Comparison of ENCODE assay signal across 8 mouse cellular contexts in the genomic region with DNA sequence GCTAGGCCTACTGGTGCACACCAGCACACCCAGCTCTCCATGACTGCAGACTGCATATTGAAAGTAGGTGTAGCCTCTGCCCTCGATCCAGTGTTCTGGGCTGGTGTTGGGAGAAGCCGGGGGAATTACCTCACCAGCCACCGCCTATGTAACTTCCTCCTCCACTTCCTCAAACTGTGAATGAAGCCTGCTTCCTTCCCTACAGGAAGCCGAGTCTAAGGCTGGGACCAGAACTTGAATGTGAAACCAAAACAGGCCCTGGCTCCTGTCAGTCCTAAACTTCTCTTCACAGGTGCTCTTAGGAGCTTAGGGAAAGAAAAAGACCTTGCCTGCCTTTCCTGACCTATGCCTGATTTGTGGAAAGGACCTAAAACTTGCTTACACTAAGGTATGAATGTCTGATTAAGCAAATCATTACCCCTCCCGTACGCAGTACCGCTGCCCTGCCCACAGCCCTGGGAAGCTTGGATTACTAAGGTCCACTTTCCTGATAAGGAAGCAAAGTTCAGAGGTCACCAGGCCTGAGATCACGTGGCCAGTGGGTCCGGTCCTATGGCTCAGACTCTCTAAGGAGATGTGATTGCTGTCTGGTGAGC. TPM values are rescaled to one million over a fixed set of nuclear protein-coding genes. Genes with fewer than 3 reads are reported as not detected.
DNase-seq lines count a peak whose midpoint lies in the region; ATAC-seq and TF ChIP-seq lines count a peak whose summit lies in the region.

No protein-coding gene starts in this region.

- no peak for DNase-seq in testis, postnatal 14 days (ENCODE audit: low spot score)
- DNase-seq in limb, embryonic 10.5 days (ENCODE audit: low spot score): no peak
- no peak for DNase-seq in embryo, embryonic 10 days (ENCODE audit: low spot score)
- DNase-seq in retina, embryonic 14.5 days (ENCODE audit: low spot score): no peak

- no peaks in the 10 kb centered on the region for H3K9me3 ChIP-seq in heart, embryonic 15.5 days (replicated peaks)
- H3K9me3 ChIP-seq in limb, embryonic 10.5 days (replicated peaks): no peaks in the 10 kb centered on the region
- no peaks in the 10 kb centered on the region for H3K9me3 ChIP-seq in forebrain, embryonic 15.5 days

- no peaks in the 10 kb centered on the region for H3K79me2 ChIP-seq in myocyte (ENCODE audit: control insufficient read depth, insufficient read depth)

- no peaks in the 10 kb centered on the region for H3K4me1 ChIP-seq in testis, adult 2 months (ENCODE audit: control insufficient read depth, insufficient read depth, low read length)
- H3K4me1 ChIP-seq in heart, embryonic 15.5 days (replicated peaks): peaks cover 12% of the 10 kb centered on the region
- no peaks in the 10 kb centered on the region for H3K4me1 ChIP-seq in limb, embryonic 10.5 days
- H3K4me1 ChIP-seq in forebrain, embryonic 15.5 days: 0 out of 2 replicates have a peak, but pooled peaks cover 8% of the 10 kb centered on the region

- no peak overlapping the region for H3K4me3 ChIP-seq in testis, adult 2 months (ENCODE audit: control insufficient read depth, low read depth, low read length)
- peak overlapping the region; percentile 20; the same call in 1 of the 2 replicates for H3K4me3 ChIP-seq in heart, embryonic 15.5 days
- no peak overlapping the region for H3K4me3 ChIP-seq in limb, embryonic 10.5 days
- no peak overlapping the region for H3K4me3 ChIP-seq in myocyte
- H3K4me3 ChIP-seq in forebrain, embryonic 15.5 days: no peak overlapping the region

- peak overlapping the region; percentile 42 for H3K4me2 ChIP-seq in heart, embryonic 15.5 days
- peak overlapping the region; percentile 39 for H3K4me2 ChIP-seq in myocyte (ENCODE audit: low read depth)
- H3K4me2 ChIP-seq in forebrain, embryonic 15.5 days (replicated peaks): no peak overlapping the region

- H3K27me3 ChIP-seq in testis, adult 2 months (ENCODE audit: control insufficient read depth, insufficient read depth, low read length): no peaks in the 10 kb centered on the region
- H3K27me3 ChIP-seq in heart, embryonic 15.5 days: no peaks in the 10 kb centered on the region
- H3K27me3 ChIP-seq in limb, embryonic 10.5 days (ENCODE audit: low read depth, poor library complexity, severe bottlenecking): no peaks in the 10 kb centered on the region
- no peaks in the 10 kb centered on the region for H3K27me3 ChIP-seq in myocyte (ENCODE audit: control insufficient read depth, insufficient read depth, insufficient read length)
- H3K27me3 ChIP-seq in forebrain, embryonic 15.5 days: no peaks in the 10 kb centered on the region

- no peak overlapping the region for H3K9ac ChIP-seq in heart, embryonic 15.5 days
- H3K9ac ChIP-seq in forebrain, embryonic 15.5 days (replicated peaks): no peak overlapping the region

- no peak for TF ChIP-seq POLR2A in testis, adult 2 months (IDR thresholded peaks at IDR 0.05; ENCODE audit: control insufficient read depth, low read depth, low read length)
- no peak for TF ChIP-seq POLR2A in myocyte (IDR thresholded peaks at IDR 0.05; ENCODE audit: insufficient read length, low read depth)

- WGBS in heart, embryonic 15.5 days: 43% methylated on average over 9 of the region's 9 CpGs
- 68% methylated on average over 9 of the region's 9 CpGs for WGBS in limb, embryonic 10.5 days
- WGBS in forebrain, embryonic 15.5 days: 78% methylated on average over 9 of the region's 9 CpGs

- no peak; the same call in 1 of the 2 replicates for ATAC-seq in heart, embryonic 15.5 days (replicated peaks; ENCODE audit: insufficient number of reproducible peaks, insufficient read depth, low FRiP score, low read depth)
- no peak for ATAC-seq in forebrain, embryonic 15.5 days (replicated peaks)

- TF ChIP-seq CTCF in testis, adult 2 months (IDR thresholded peaks at IDR 0.05; ENCODE audit: control insufficient read depth, insufficient read depth, insufficient replicate concordance, low read depth, low read length): no peak

- H3ac ChIP-seq in myocyte (ENCODE audit: control insufficient read depth, insufficient read length): no peak overlapping the region

- peak overlapping the region; percentile 63; the same call in 1 of the 2 replicates for H3K27ac ChIP-seq in testis, adult 2 months (ENCODE audit: control insufficient read depth, insufficient read depth, low read depth, low read length)
- peak overlapping the region; percentile 50 for H3K27ac ChIP-seq in heart, embryonic 15.5 days
- H3K27ac ChIP-seq in limb, embryonic 10.5 days: peak overlapping the region; percentile 50; the same call in 1 of the 2 replicates
- no peak overlapping the region for H3K27ac ChIP-seq in forebrain, embryonic 15.5 days (replicated peaks)

- H3K36me3 ChIP-seq in testis, adult 2 months (ENCODE audit: control insufficient read depth, insufficient read depth, low read length): no peaks in the 10 kb centered on the region
- no peaks in the 10 kb centered on the region for H3K36me3 ChIP-seq in heart, embryonic 15.5 days
- no peaks in the 10 kb centered on the region for H3K36me3 ChIP-seq in limb, embryonic 10.5 days
- no peaks in the 10 kb centered on the region for H3K36me3 ChIP-seq in myocyte (ENCODE audit: control insufficient read depth, insufficient read depth)
- no peaks in the 10 kb centered on the region for H3K36me3 ChIP-seq in forebrain, embryonic 15.5 days

TF ChIP-seq in myocyte, 11 proteins besides CTCF, POLR2A, EP300 and RAD21:
- TF ChIP-seq E2F4 (IDR thresholded peaks at IDR 0.05; ENCODE audit: insufficient read depth) (no peak), TCF12 (IDR thresholded peaks at IDR 0.05; ENCODE audit: insufficient read depth, poor library complexity, severe bottlenecking) (no peak), SRF (IDR thresholded peaks at IDR 0.05; ENCODE audit: control insufficient read depth, insufficient read length, low read depth) (no peak), TCF3 (IDR thresholded peaks at IDR 0.05; ENCODE audit: insufficient read length, low read depth) (no peak), POLR2AphosphoS2 (IDR thresholded peaks at IDR 0.05; ENCODE audit: insufficient read length, low read depth) (no peak), MYOG (IDR thresholded peaks at IDR 0.05; ENCODE audit: control insufficient read depth in 1 of 3, insufficient read depth in 1 of 3, insufficient read length in 2 of 3, low read depth in 2 of 3) (no peak), MYOD1 (IDR thresholded peaks at IDR 0.05; ENCODE audit: control insufficient read depth in 1 of 3, insufficient read length in 2 of 3, low read depth in 2 of 3) (no peak), CEBPB (IDR thresholded peaks at IDR 0.05; ENCODE audit: insufficient read depth, poor library complexity, severe bottlenecking) (no peak), USF1 (IDR thresholded peaks at IDR 0.05; ENCODE audit: low read depth) (no peak), MAX (IDR thresholded peaks at IDR 0.05; ENCODE audit: low read depth) (no peak), REST (IDR thresholded peaks at IDR 0.05; ENCODE audit: insufficient read depth, insufficient read length) (no peak)

RNA-seq across cellular contexts. Expression of gene Smpdl3b, which starts 9.3 kb away (rescaled TPM):
- 2.8 and 3.7 TPM in 2 replicates for polyA plus RNA-seq in testis, adult 2 months (2012; rRNA removed)
- 3.5 and 4.4 TPM in 2 replicates for polyA plus RNA-seq in heart, embryonic 15.5 days (2015; fragmentation: Nextera tagmentation; extraction: Ambion mirVana)
- polyA plus RNA-seq in limb, embryonic 10.5 days (2016; fragmentation: Nextera tagmentation; extraction: Ambion mirVana): 4.6 and 6.1 TPM in 2 replicates
- polyA plus RNA-seq in myocyte (2012; fragmentation: generic; extraction: Trizol): 18.0 TPM
- polyA plus RNA-seq in forebrain, embryonic 15.5 days (2015; fragmentation: Nextera tagmentation; extraction: Ambion mirVana): 1.3 and 1.4 TPM in 2 replicates

RNA-seq across cellular contexts. Expression of gene Xkr8, which starts 15.4 kb away (rescaled TPM):
- polyA plus RNA-seq in testis, adult 2 months (2012; rRNA removed): 141 and 155 TPM in 2 replicates
- 2.1 and 4.8 TPM in 2 replicates for polyA plus RNA-seq in heart, embryonic 15.5 days (2015; fragmentation: Nextera tagmentation; extraction: Ambion mirVana)
- polyA plus RNA-seq in limb, embryonic 10.5 days (2016; fragmentation: Nextera tagmentation; extraction: Ambion mirVana): 5.8 and 8.4 TPM in 2 replicates
- 4.7 TPM for polyA plus RNA-seq in myocyte (2012; fragmentation: generic; extraction: Trizol)
- 3.4 and 3.6 TPM in 2 replicates for polyA plus RNA-seq in forebrain, embryonic 15.5 days (2015; fragmentation: Nextera tagmentation; extraction: Ambion mirVana)

RNA-seq across cellular contexts. Expression of gene Rpa2, which starts 20.4 kb away (rescaled TPM):
- 15.5 and 18.0 TPM in 2 replicates for polyA plus RNA-seq in testis, adult 2 months (2012; rRNA removed)
- 60.8 and 71.2 TPM in 2 replicates for polyA plus RNA-seq in heart, embryonic 15.5 days (2015; fragmentation: Nextera tagmentation; extraction: Ambion mirVana)
- polyA plus RNA-seq in limb, embryonic 10.5 days (2016; fragmentation: Nextera tagmentation; extraction: Ambion mirVana): 188 and 199 TPM in 2 replicates
- 13.9 TPM for polyA plus RNA-seq in myocyte (2012; fragmentation: generic; extraction: Trizol)
- 63.2 and 69.4 TPM in 2 replicates for polyA plus RNA-seq in forebrain, embryonic 15.5 days (2015; fragmentation: Nextera tagmentation; extraction: Ambion mirVana)

RNA-seq across cellular contexts. Expression of gene Themis2, which starts 48.4 kb away (rescaled TPM):
- polyA plus RNA-seq in testis, adult 2 months (2012; rRNA removed): 0.25 and 0.57 TPM in 2 replicates
- 0.94 and 1.9 TPM in 2 replicates for polyA plus RNA-seq in heart, embryonic 15.5 days (2015; fragmentation: Nextera tagmentation; extraction: Ambion mirVana)
- polyA plus RNA-seq in limb, embryonic 10.5 days (2016; fragmentation: Nextera tagmentation; extraction: Ambion mirVana): 0.36 and 0.53 TPM in 2 replicates
- not detected for polyA plus RNA-seq in myocyte (2012; fragmentation: generic; extraction: Trizol)
- polyA plus RNA-seq in forebrain, embryonic 15.5 days (2015; fragmentation: Nextera tagmentation; extraction: Ambion mirVana): 0.28 and 0.42 TPM in 2 replicates

Comparison
In these comparisons a context has a peak if more than half of its experiments do, and no peak if none do; other contexts are left out.
1. RNA of gene Xkr8, which starts 15.4 kb away (polyA plus RNA-seq): 141 to 155 TPM in testis, adult 2 months; 5.8 to 8.4 TPM in limb, embryonic 10.5 days, 4.7 TPM in myocyte (single experiment), 3.4 to 3.6 TPM in forebrain, embryonic 15.5 days and 2.1 to 4.8 TPM in heart, embryonic 15.5 days; every median in the first group is over 10 times any median in the second.